Mouse (Mus musculus) heart, embryonic 13.5 days (tissue): ENCODE results near the gene Lzts2. TPM values are rescaled to one million over a fixed set of nuclear protein-coding genes. Genes with fewer than 3 reads are reported as not detected.
A peak's percentile ranks its signal among the peaks of the same experiment; 100 is the strongest.

Experiments
- ATAC-seq: fragments of 200-750 bp; cut with Nextera tagmentation; 2 replicates; pipeline ENCODE4 v1.8.0; 2017; ENCODE audit warnings: moderate TSS enrichment; ENCODE audit not compliant: insufficient number of reproducible peaks, low FRiP score, low TSS enrichment; ENCODE audit errors: extremely low read depth
- H3K27ac ChIP-seq: fragments of 300-500 bp; sonication (generic); replicated peaks from 2 replicates; pipeline ENCODE4 v1.5.1; 2015; ENCODE audit warnings: moderate library complexity, mild to moderate bottlenecking, inconsistent platforms
- H3K27me3 ChIP-seq: fragments of 300-500 bp; sonication (generic); replicated peaks from 2 replicates; pipeline ENCODE4 v1.6.1; 2015; ENCODE audit warnings: mild to moderate bottlenecking, inconsistent platforms
- H3K36me3 ChIP-seq: fragments of 300-500 bp; sonication (generic); 2 replicates; pipeline ENCODE4 v1.6.1; 2015; ENCODE audit warnings: mild to moderate bottlenecking, inconsistent platforms
- H3K4me1 ChIP-seq: fragments of 300-500 bp; sonication (generic); 2 replicates; pipeline ENCODE4 v1.6.1; 2015; ENCODE audit warnings: inconsistent platforms
- H3K4me2 ChIP-seq: fragments of 300-500 bp; sonication (generic); 2 replicates; pipeline ENCODE4 v1.6.1; 2015; ENCODE audit warnings: inconsistent platforms, mild to moderate bottlenecking, moderate library complexity
- H3K4me3 ChIP-seq: fragments of 300-500 bp; sonication (generic); 2 replicates; pipeline ENCODE4 v1.5.1; 2015; ENCODE audit warnings: moderate library complexity, mild to moderate bottlenecking, inconsistent platforms
- H3K9ac ChIP-seq: fragments of 300-500 bp; sonication (generic); 2 replicates; pipeline ENCODE4 v1.6.1; 2015; ENCODE audit warnings: inconsistent platforms, mild to moderate bottlenecking, moderate library complexity
- H3K9me3 ChIP-seq: fragments of 300-500 bp; sonication (generic); 2 replicates; pipeline ENCODE4 v1.6.1; 2016; ENCODE audit warnings: inconsistent platforms
- WGBS: fragments of 180-500 bp; shearing (Covaris S2); methylation state at CpG from one replicate; pipeline ENCODE4 v1.1.7; 2015; ENCODE audit warnings: mixed read lengths; 5-methylcytosine and 5-hydroxymethylcytosine counted together
- polyA plus RNA-seq: library from polyadenylated mRNA; unstranded; fragments of >200 nt; fragmentation: Nextera tagmentation; extraction: Ambion mirVana; gene quantifications from 2 replicates; pipeline ENCODE4 v1.2.1, GENCODE M21; 2015

The Lzts2 gene
- polyA plus RNA-seq, 1 experiment from 2014 or later = 39.9 TPM

DNA sequence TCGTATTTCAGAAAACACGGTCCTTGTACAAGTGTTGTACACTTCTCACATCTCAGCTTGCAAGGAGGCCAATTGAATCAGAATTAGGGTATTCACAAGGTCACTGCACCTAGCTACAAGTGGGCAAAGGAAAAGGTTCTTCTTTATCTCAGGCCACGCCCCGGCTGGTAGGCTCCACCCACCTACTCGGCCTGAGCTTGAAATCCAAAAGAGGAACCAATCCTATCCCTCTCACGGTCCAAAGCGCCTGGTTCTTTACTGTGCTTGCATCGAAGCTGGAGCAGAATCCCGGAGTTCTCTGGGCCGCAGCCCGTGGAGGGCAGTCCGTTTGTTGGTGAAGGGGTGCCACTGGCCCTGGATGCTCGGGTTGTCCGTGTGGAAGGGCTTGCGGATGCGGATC is 8.8 kb upstream of the Lzts2 start, which contains the start of gene Twnk:
Twnk (plus strand) TSS at position 220 of the 400 bp plus-strand sequence.
- no peak for ATAC-seq
- H3K36me3 ChIP-seq = peaks cover 65% of the 10 kb centered on the region
- H3K27me3 ChIP-seq = no peaks in the 10 kb centered on the region
- peaks cover 29% of the 10 kb centered on the region for H3K4me1 ChIP-seq
- H3K9ac ChIP-seq = peak within 1 kb of the TSS; percentile 93
- peak within 1 kb of the TSS; percentile 88 for H3K27ac ChIP-seq
- H3K4me3 ChIP-seq = peak within 1 kb of the TSS; percentile 99
- H3K9me3 ChIP-seq = no peaks in the 10 kb centered on the region
- H3K4me2 ChIP-seq = peak within 1 kb of the TSS; percentile 95
- WGBS = 9% methylated on average over 16 of the region's 16 CpGs

DNA sequence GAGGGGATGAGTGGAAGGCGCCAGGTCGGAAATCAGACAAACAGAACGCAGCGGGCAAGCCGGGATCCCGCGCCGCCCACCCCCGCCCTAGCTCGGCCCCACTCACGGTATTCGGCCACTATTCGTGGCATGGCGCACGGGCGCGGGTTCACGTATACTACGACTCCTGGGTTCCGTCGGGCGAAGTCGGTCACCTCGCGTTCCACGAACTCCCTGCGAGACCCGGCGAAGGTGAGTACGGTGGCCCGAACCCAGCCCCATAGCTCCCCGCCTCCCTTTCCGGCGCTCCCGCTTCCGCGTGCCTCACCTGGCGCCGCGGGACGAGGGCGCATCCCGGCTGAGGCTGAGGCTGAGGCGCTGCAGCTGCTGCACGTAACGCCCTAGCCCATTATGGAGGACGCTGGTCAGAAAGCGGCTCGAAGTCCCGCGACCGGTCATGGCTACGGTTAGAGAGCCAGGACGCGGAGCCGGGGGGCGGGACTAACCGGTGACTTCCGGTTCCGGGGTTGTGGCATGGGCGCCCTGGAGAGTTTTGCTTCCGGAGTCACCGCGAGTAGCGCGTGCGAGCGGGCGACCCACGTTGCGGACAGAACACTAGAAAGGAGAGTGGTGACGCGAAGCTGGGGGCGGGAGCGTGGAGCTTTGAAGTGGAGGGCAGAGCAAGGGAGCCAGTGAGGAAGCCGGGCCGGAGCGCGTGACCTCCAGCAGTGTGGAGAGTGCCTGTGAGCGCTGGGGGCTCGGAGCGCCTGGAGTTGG is 8.1 kb upstream of the Lzts2 start, which contains the start of gene Mrpl43:
Mrpl43 (minus strand) TSS at position 486 of the 756 bp plus-strand sequence.
- WGBS = under 1% methylated on average over 82 of the region's 82 CpGs
- Histone ChIP-seq H3K4me1 (peaks cover 29% of the 10 kb centered on the region), H3K27me3 (no peaks in the 10 kb centered on the region), H3K9ac (peak within 1 kb of the TSS; percentile 93), H3K4me3 (peak within 1 kb of the TSS; percentile 99), H3K36me3 (peaks cover 67% of the 10 kb centered on the region), H3K27ac (peak within 1 kb of the TSS; percentile 88), H3K4me2 (peak within 1 kb of the TSS; percentile 95), H3K9me3 (no peaks in the 10 kb centered on the region)
- peak; percentile 95 for ATAC-seq

DNA sequence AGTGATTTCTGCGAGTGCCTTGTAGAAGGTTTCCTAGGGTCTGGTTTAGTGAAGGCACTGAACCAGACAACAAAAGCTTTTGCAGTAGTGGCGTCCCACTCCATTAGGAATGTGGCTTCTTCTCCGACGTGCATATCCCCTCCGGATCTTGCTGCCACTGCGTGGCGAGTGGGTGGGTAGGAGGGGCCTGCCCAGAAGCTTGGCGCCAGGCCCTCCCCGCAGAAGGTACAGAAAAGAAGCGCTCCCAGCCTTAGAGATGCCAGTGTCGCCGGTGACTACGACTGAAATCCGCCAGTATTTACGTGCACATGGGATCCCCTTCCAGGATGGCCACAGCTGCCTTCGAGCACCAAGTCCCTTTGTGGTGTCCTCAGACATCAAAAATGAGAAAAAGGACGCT is 7.2 kb upstream of the Lzts2 start:
- Histone ChIP-seq H3K36me3 (peaks cover 67% of the 10 kb centered on the region), H3K27me3 (no peaks in the 10 kb centered on the region), H3K4me2 (peak overlapping the region; percentile 95), H3K4me1 (peaks cover 29% of the 10 kb centered on the region), H3K27ac (peak overlapping the region; percentile 88), H3K4me3 (peak overlapping the region; percentile 99), H3K9ac (peak overlapping the region; percentile 93), H3K9me3 (no peaks in the 10 kb centered on the region)
- 38% methylated on average over 17 of the region's 17 CpGs for WGBS
- no peak for ATAC-seq

DNA sequence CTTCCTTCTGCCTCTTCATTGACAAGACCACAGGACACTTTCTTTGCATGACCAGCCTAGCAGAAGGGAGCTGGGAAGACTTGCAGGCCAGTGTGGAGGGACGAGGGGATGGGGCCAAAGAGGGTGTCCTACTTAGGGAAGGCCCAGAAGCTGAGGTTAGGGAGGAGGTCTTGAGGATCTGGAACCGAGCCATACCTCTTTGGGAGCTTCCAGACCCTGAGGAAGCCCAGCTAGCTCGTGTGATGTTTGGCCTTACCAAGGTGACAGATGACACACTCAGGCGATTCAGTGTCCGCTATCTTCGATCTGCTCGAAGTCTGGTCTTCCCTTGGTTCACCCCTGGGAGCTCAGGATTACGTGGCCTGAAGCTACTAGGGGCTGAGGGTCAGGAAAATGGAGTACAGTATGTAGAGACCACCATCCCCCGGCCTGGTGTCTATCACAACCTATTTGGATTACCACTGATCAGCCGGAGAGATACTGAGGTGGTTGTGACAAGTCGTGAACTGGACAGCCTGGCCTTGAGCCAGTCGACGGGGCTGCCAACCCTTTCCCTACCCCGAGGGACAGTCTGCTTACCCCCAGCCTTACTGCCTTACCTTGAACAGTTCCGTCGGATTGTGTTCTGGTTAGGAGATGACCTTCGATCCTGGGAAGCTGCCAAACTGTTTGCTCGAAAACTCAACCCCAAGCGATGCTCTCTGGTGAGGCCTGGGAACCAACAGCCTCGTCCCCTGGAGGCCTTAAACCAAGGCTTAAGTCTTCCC is 6.6 kb upstream of the Lzts2 start:
- peak overlapping the region; percentile 99 for H3K4me3 ChIP-seq
- H3K9me3 ChIP-seq = no peaks in the 10 kb centered on the region
- no peak for ATAC-seq
- WGBS = 79% methylated on average over 20 of the region's 20 CpGs
- peaks cover 29% of the 10 kb centered on the region for H3K4me1 ChIP-seq
- H3K27me3 ChIP-seq = no peaks in the 10 kb centered on the region
- H3K9ac ChIP-seq = peak overlapping the region; percentile 93
- peaks cover 67% of the 10 kb centered on the region for H3K36me3 ChIP-seq
- H3K4me2 ChIP-seq = peak overlapping the region; percentile 95
- peak overlapping the region; percentile 88; the same call in 1 of the 2 replicates for H3K27ac ChIP-seq

DNA sequence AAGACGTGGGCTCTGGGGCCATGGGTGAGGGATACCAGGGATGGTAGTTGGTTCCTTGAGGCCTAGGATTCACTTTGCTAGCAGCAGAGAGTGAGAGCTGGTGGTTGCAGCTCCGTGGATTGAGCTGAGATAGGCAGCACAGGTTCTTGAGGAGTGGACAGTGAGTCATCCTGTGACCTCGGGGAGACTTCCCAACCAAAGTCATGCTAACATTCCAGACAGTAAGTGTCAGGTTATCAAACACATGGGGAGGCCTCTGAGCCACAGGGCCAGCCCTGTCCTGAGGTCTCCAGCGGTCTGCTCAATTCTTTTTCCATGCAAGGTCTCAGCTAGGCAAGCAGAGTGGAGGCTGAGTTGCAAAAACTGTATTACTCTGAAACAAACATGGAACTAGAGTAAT is 3.6 kb upstream of the Lzts2 start:
- H3K4me1 ChIP-seq = peaks cover 42% of the 10 kb centered on the region
- WGBS = 72% methylated on average over 4 of the region's 4 CpGs
- no peak overlapping the region for H3K4me3 ChIP-seq

DNA sequence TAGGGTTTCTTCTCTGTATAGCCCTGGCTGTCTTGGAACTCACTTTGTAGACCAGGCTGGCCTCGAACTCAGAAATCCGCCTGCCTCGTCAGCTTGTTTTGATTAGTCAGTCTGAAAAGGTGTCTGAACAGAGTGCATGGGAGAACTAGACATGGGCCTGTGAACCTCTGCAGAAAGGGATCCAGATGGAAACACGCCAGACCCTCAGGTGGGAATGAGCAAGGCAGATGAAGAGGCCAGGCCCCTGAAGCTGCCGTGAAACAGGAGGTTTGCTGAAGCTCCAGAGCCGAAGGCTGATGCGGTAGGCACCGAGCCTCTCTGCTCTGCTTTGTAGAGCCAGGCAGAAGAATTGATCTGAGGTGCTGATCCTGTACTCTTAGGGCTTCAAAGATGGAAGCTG is 2.0 kb upstream of the Lzts2 start:
- H3K27ac ChIP-seq = no peak overlapping the region
- H3K36me3 ChIP-seq = peaks cover 44% of the 10 kb centered on the region
- WGBS = 76% methylated on average over 8 of the region's 8 CpGs
- no peaks in the 10 kb centered on the region for H3K27me3 ChIP-seq
- H3K4me3 ChIP-seq = no peak overlapping the region
- H3K9ac ChIP-seq = no peak overlapping the region
- no peaks in the 10 kb centered on the region for H3K9me3 ChIP-seq
- H3K4me1 ChIP-seq = peaks cover 43% of the 10 kb centered on the region
- H3K4me2 ChIP-seq = no peak overlapping the region
- ATAC-seq = no peak

More for the DNA sequence above, 3.6 kb upstream of the Lzts2 start:
- no peaks in the 10 kb centered on the region for H3K9me3 ChIP-seq
- no peak overlapping the region for H3K9ac ChIP-seq
- no peaks in the 10 kb centered on the region for H3K27me3 ChIP-seq
- peaks cover 44% of the 10 kb centered on the region for H3K36me3 ChIP-seq
- H3K27ac ChIP-seq = no peak overlapping the region
- no peak overlapping the region for H3K4me2 ChIP-seq
- no peak for ATAC-seq

DNA sequence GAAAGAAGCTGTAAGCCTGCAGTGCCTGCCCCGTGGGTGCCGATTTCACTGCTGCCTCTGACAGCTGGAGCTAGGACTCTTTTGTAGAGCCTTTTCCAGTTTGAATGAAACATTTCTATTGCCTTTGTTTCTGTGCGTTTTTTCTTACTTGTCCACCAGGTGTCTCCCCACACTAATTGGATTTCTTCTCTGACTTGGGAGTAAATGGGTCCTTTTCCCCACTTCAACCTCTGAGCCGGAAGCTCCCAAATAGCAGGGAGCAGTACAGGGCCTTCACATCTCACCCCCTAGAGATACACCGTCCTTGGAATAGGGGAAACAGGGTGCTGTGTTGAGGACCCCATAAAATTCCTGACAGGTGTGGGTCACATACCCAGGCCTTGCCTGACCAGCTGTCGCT is 1.6 kb upstream of the Lzts2 start:
- Histone ChIP-seq H3K9me3 (no peaks in the 10 kb centered on the region), H3K36me3 (peaks cover 44% of the 10 kb centered on the region), H3K4me3 (no peak overlapping the region), H3K9ac (peak overlapping the region; percentile 30; the same call in 1 of the 2 replicates), H3K27ac (no peak overlapping the region), H3K4me1 (peaks cover 39% of the 10 kb centered on the region), H3K4me2 (no peak overlapping the region), H3K27me3 (no peaks in the 10 kb centered on the region)
- no peak for ATAC-seq
- 37% methylated on average over 6 of the region's 6 CpGs for WGBS

DNA sequence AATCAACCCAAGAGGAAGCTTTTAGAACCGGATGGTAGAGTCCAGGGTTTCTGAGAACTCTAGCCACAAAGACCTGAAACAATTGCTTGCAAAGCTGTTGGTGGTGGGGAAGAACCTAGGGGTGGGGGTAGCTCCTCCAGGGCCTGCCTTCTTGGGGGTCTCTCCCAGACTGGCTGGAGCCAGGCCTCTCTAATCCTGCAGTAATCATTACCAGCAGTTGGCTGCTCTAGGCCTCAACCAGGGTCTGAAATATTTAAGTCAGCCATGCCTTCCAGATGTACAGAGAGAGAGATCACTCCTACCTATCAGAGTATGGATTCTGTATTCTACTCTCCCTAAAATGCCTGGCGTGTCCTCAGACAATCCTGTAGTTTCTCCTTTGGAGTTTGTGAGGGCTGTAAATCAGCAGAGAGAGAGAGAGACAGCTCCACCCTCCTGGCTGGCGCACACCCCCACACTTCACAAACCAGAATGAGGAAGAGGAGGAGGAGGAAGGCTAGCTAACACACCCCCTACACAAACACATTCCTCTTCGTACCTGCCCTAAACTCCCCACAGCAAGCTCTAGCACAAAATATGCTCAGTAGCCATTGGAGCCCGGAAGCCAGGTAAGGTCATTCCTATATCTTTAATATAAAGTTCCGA is 511 bp upstream of the Lzts2 start:
- ATAC-seq = no peak
- Histone ChIP-seq H3K9ac (peak overlapping the region; percentile 98), H3K27ac (peak overlapping the region; percentile 100), H3K36me3 (peaks cover 36% of the 10 kb centered on the region), H3K9me3 (no peaks in the 10 kb centered on the region), H3K4me1 (peaks cover 34% of the 10 kb centered on the region), H3K27me3 (no peaks in the 10 kb centered on the region), H3K4me3 (no peak overlapping the region), H3K4me2 (peak overlapping the region; percentile 98)
- WGBS = 61% methylated on average over 6 of the region's 6 CpGs

DNA sequence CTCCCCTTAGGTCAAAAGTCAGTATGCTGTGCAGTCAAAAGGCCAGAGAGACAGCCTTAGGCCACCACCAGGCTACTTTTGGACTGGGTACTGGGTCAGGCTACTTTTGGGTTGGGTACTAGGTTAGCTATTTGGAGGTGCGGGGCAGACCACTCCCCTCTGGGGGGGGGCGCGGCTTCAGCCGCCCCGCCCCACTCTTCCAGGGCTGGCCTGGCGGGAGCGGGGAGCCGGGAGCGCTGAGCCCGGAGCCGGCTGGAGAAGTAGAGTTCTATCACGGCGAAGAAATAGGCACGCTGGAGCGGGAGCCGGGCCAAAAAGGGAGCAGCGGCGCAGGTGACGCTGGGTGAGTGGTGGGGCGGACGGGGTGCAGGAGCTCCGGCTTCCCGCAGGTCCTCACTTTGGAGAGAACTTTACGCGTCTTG is 778 bp downstream of the Lzts2 start:
- no peaks in the 10 kb centered on the region for H3K9me3 ChIP-seq
- peak overlapping the region; percentile 98 for H3K4me2 ChIP-seq
- peaks cover 47% of the 10 kb centered on the region for H3K4me1 ChIP-seq
- H3K36me3 ChIP-seq = peaks cover 30% of the 10 kb centered on the region
- WGBS = under 1% methylated on average over 25 of the region's 25 CpGs
- peak overlapping the region; percentile 100 for H3K27ac ChIP-seq
- peak overlapping the region; percentile 98 for H3K9ac ChIP-seq
- peak overlapping the region; percentile 85 for H3K4me3 ChIP-seq
- peak; percentile 19; the same call in 1 of the 2 replicates for ATAC-seq
- H3K27me3 ChIP-seq = no peaks in the 10 kb centered on the region

DNA sequence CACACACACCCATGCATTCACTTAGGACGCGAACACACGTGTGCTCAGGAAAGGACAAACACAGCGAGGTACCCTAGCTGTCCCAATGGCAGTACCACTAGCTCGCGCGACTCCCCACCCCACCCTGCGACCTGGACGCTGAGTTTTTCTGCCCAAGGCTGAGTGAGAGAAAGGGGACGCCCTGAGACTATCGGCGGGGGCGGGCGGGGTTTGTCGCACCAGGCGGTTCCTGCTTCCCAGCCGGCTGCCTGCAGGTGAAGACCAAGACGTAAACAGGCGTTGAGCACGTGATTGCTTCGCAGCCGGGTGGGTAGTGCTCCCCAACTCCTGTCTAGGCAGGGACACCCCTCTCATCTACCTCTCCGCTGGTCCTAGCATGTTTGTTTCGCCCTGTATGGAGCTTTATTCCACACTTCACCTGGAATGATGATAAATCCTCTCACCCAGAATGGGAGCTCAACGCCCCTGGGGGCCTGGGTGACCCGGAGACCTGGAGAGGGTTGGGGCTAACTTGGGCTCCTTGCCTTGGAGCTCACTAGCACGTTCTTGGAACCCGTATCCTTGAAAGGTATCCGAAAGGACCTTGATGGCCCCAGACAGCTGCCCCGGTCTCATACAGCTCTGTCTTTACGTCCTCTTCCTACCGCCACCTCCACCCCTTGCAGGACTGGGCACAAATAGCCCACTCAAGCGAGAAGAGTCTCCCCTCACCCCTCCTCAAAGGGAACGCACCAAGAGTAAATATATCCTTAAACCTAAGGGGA is 1.5 kb downstream of the Lzts2 start:
- peak; percentile 39 for ATAC-seq
- under 1% methylated on average over 34 of the region's 34 CpGs for WGBS
- Histone ChIP-seq H3K4me1 (peaks cover 54% of the 10 kb centered on the region), H3K4me2 (peak overlapping the region; percentile 98), H3K4me3 (peak overlapping the region; percentile 85), H3K9ac (peak overlapping the region; percentile 98), H3K27me3 (no peaks in the 10 kb centered on the region), H3K36me3 (peaks cover 28% of the 10 kb centered on the region), H3K27ac (peak overlapping the region; percentile 100), H3K9me3 (no peaks in the 10 kb centered on the region)
